Mouse (Mus musculus) intestine, embryonic 16.5 days (tissue): ENCODE data around the gene Tcf19. TPM values are rescaled to one million over a fixed set of nuclear protein-coding genes. Genes with fewer than 3 reads are reported as not detected.
A peak's percentile ranks its signal among the peaks of the same experiment; 100 is the strongest.

ENCODE experiments used
- ATAC-seq: fragments of 200-750 bp; cut with Nextera tagmentation; 2 replicates; pipeline ENCODE4 v1.8.0; 2017; ENCODE audit warnings: moderate TSS enrichment, moderate library complexity
- H3K27ac ChIP-seq: fragments of 300-500 bp; sonication (generic); 2 replicates; pipeline ENCODE4 v1.5.1; 2014; ENCODE audit warnings: mild to moderate bottlenecking, low read length
- H3K27me3 ChIP-seq: fragments of 300-500 bp; sonication (generic); replicated peaks from 2 replicates; pipeline ENCODE4 v1.6.1; 2014; ENCODE audit warnings: low read length, control low read depth, mixed read lengths; ENCODE audit not compliant: control insufficient read depth, insufficient read depth
- H3K36me3 ChIP-seq: fragments of 300-500 bp; sonication (generic); 2 replicates; pipeline ENCODE4 v1.6.1; 2014; ENCODE audit warnings: low read length, control low read depth; ENCODE audit not compliant: control insufficient read depth, insufficient read depth
- H3K4me1 ChIP-seq: fragments of 300-500 bp; sonication (generic); 2 replicates; pipeline ENCODE4 v1.6.1; 2014; ENCODE audit warnings: low read length, control low read depth, mixed read lengths; ENCODE audit not compliant: control insufficient read depth, insufficient read depth
- H3K4me2 ChIP-seq: fragments of 300-500 bp; sonication (generic); 2 replicates; pipeline ENCODE4 v1.6.1; 2014; ENCODE audit warnings: low read depth, low read length, control low read depth
- H3K4me3 ChIP-seq: fragments of 300-500 bp; sonication (generic); 2 replicates; pipeline ENCODE4 v1.5.1; 2014; ENCODE audit warnings: mild to moderate bottlenecking, low read length
- H3K9ac ChIP-seq: fragments of 300-500 bp; sonication (generic); 2 replicates; pipeline ENCODE4 v1.6.1; 2014; ENCODE audit warnings: low read depth, low read length
- H3K9me3 ChIP-seq: fragments of 300-500 bp; sonication (generic); 2 replicates; pipeline ENCODE4 v1.6.1; 2016; ENCODE audit warnings: low read length, control low read depth; ENCODE audit not compliant: control insufficient read depth
- WGBS: fragments of 180-500 bp; shearing (Covaris S2); extraction: QIAGEN DNeasy Blood & Tissue Kit; methylation state at CpG from one replicate; pipeline ENCODE4 v1.1.7; 2014; 5-methylcytosine and 5-hydroxymethylcytosine counted together
- polyA plus RNA-seq: library from polyadenylated mRNA; unstranded; fragments of >200 nt; fragmentation: Nextera tagmentation; extraction: Ambion mirVana; gene quantifications from 2 replicates; pipeline ENCODE4 v1.2.1, GENCODE M21; 2015

Tcf19 gene
- 57.7 and 68.3 TPM in 2 replicates for polyA plus RNA-seq

GRCm38 (mm10) chr17:35516652-35517500 lies at the start of gene Tcf19, which contains the start of gene Cchcr1:
Tcf19 (minus strand) TSS chr17:35516824.
Cchcr1 (plus strand) TSS chr17:35517100.
- ATAC-seq, result peak; percentile 97
- peak within 1 kb of the TSS; percentile 92 for H3K4me2 ChIP-seq
- no peaks in the 10 kb centered on the region for H3K36me3 ChIP-seq
- peak within 1 kb of the TSS; percentile 69 for H3K4me3 ChIP-seq
- no peaks in the 10 kb centered on the region for H3K9me3 ChIP-seq
- no peaks in the 10 kb centered on the region for H3K27me3 ChIP-seq
- H3K9ac ChIP-seq, result peak within 1 kb of the TSS; percentile 73
- H3K27ac ChIP-seq, result peak within 1 kb of the TSS; percentile 35
- H3K4me1 ChIP-seq, result peaks cover 32% of the 10 kb centered on the region
- 1% methylated on average over 67 of the region's 67 CpGs for WGBS

GRCm38 (mm10) chr17:35558216-35558615 lies 41.6 kb upstream of the Tcf19 start:
- H3K4me1 ChIP-seq, result no peaks in the 10 kb centered on the region
- ATAC-seq, result no peak
- H3K9ac ChIP-seq, result no peak overlapping the region
- H3K36me3 ChIP-seq, result no peaks in the 10 kb centered on the region
- no peak overlapping the region for H3K4me3 ChIP-seq
- no peaks in the 10 kb centered on the region for H3K27me3 ChIP-seq
- no peaks in the 10 kb centered on the region for H3K9me3 ChIP-seq
- 64% methylated on average over 8 of the region's 8 CpGs for WGBS
- H3K27ac ChIP-seq, result no peak overlapping the region
- no peak overlapping the region for H3K4me2 ChIP-seq

GRCm38 (mm10) chr17:35557351-35557750 lies 40.7 kb upstream of the Tcf19 start:
- H3K36me3 ChIP-seq, result no peaks in the 10 kb centered on the region
- no peak overlapping the region for H3K4me2 ChIP-seq
- WGBS, result 58% methylated on average over 9 of the region's 9 CpGs
- no peaks in the 10 kb centered on the region for H3K4me1 ChIP-seq
- ATAC-seq, result peak; percentile 34
- no peak overlapping the region for H3K27ac ChIP-seq
- no peak overlapping the region for H3K4me3 ChIP-seq
- H3K9me3 ChIP-seq, result no peaks in the 10 kb centered on the region
- H3K27me3 ChIP-seq, result no peaks in the 10 kb centered on the region
- no peak overlapping the region for H3K9ac ChIP-seq

GRCm38 (mm10) chr17:35556812-35557211 lies 40.2 kb upstream of the Tcf19 start:
- WGBS, result 24% methylated on average over 5 of the region's 5 CpGs
- no peaks in the 10 kb centered on the region for H3K36me3 ChIP-seq
- no peaks in the 10 kb centered on the region for H3K27me3 ChIP-seq
- no peak overlapping the region for H3K4me3 ChIP-seq
- H3K9me3 ChIP-seq, result no peaks in the 10 kb centered on the region
- H3K9ac ChIP-seq, result no peak overlapping the region
- H3K4me2 ChIP-seq, result no peak overlapping the region
- H3K4me1 ChIP-seq, result no peaks in the 10 kb centered on the region
- no peak overlapping the region for H3K27ac ChIP-seq
- ATAC-seq, result peak; percentile 92

- no peak overlapping the region for H3K27ac ChIP-seq
- no peak for ATAC-seq
- no peak overlapping the region for H3K9ac ChIP-seq
- 83% methylated on average over 13 of the region's 13 CpGs for WGBS
- no peaks in the 10 kb centered on the region for H3K27me3 ChIP-seq
- H3K4me1 ChIP-seq, result no peaks in the 10 kb centered on the region; the same call in 1 of the 2 replicates
- no peak overlapping the region for H3K4me2 ChIP-seq
- H3K36me3 ChIP-seq, result no peaks in the 10 kb centered on the region
- H3K9me3 ChIP-seq, result no peaks in the 10 kb centered on the region
- no peak overlapping the region for H3K4me3 ChIP-seq
Observed at GRCm38 (mm10) chr17:35556186-35556765, 39.7 kb upstream of the Tcf19 start.

GRCm38 (mm10) chr17:35554761-35555397 lies 38.3 kb upstream of the Tcf19 start:
- no peak for ATAC-seq
- Histone ChIP-seq H3K27ac (no peak overlapping the region), H3K4me3 (no peak overlapping the region), H3K4me1 (peaks cover 4% of the 10 kb centered on the region; the same call in 1 of the 2 replicates), H3K9ac (no peak overlapping the region), H3K4me2 (no peak overlapping the region), H3K36me3 (no peaks in the 10 kb centered on the region), H3K9me3 (no peaks in the 10 kb centered on the region), H3K27me3 (no peaks in the 10 kb centered on the region)
- 91% methylated on average over 18 of the region's 18 CpGs for WGBS

GRCm38 (mm10) chr17:35554321-35554720 lies 37.7 kb upstream of the Tcf19 start:
- WGBS, result 83% methylated on average over 5 of the region's 5 CpGs
- no peaks in the 10 kb centered on the region for H3K27me3 ChIP-seq
- H3K4me3 ChIP-seq, result no peak overlapping the region
- H3K4me1 ChIP-seq, result peaks cover 4% of the 10 kb centered on the region; the same call in 1 of the 2 replicates
- H3K36me3 ChIP-seq, result no peaks in the 10 kb centered on the region
- H3K27ac ChIP-seq, result no peak overlapping the region
- H3K9me3 ChIP-seq, result no peaks in the 10 kb centered on the region
- ATAC-seq, result no peak
- no peak overlapping the region for H3K4me2 ChIP-seq
- H3K9ac ChIP-seq, result no peak overlapping the region

- Histone ChIP-seq H3K27ac (no peak within 1 kb of the TSS; the same call in none of the 2 replicates), H3K9ac (peak within 1 kb of the TSS; percentile 35; the same call in 1 of the 2 replicates), H3K4me2 (no peak within 1 kb of the TSS), H3K4me3 (no peak within 1 kb of the TSS), H3K9me3 (no peaks in the 10 kb centered on the region), H3K4me1 (peaks cover 9% of the 10 kb centered on the region), H3K36me3 (no peaks in the 10 kb centered on the region), H3K27me3 (no peaks in the 10 kb centered on the region)
- ATAC-seq, result no peak
- 78% methylated on average over 10 of the region's 10 CpGs for WGBS
Observed at GRCm38 (mm10) chr17:35551881-35552414, 35.3 kb upstream of the Tcf19 start, which contains the start of gene Cdsn. Cdsn (plus strand) TSS chr17:35552128.

- peak overlapping the region; percentile 23 for H3K27ac ChIP-seq
- H3K9me3 ChIP-seq, result no peaks in the 10 kb centered on the region
- ATAC-seq, result peak; percentile 29; the same call in 1 of the 2 replicates
- H3K4me1 ChIP-seq, result peaks cover 9% of the 10 kb centered on the region
- H3K36me3 ChIP-seq, result no peaks in the 10 kb centered on the region
- no peak overlapping the region for H3K4me3 ChIP-seq
- WGBS, result 37% methylated on average over 8 of the region's 8 CpGs
- H3K27me3 ChIP-seq, result no peaks in the 10 kb centered on the region
- H3K9ac ChIP-seq, result peak overlapping the region; percentile 35; the same call in 1 of the 2 replicates
- no peak overlapping the region for H3K4me2 ChIP-seq
Observed at GRCm38 (mm10) chr17:35550871-35551270, 34.2 kb upstream of the Tcf19 start.
